Mouse (Mus musculus) left cerebral cortex, adult 2 months (tissue): ENCODE results near the gene Guca2a. TPM values are rescaled to one million over a fixed set of nuclear protein-coding genes. Genes with fewer than 3 reads are reported as not detected.
A peak's percentile ranks its signal among the peaks of the same experiment; 100 is the strongest.

Experiments used
- DNase-seq, 2 experiments: peaks; one replicate each; pipeline ENCODE4 v3.0.0; 2021 to 2022; ENCODE audit warnings: low spot score in 2 of 2, mixed read lengths in 1 of 2; ENCODE audit errors: extremely low spot score in 1 of 2
- H3K27ac ChIP-seq: fragments of 200-600 bp; 2 replicates; pipeline ENCODE4 v1.8.1; 2022
- H3K4me3 ChIP-seq: fragments of 200-600 bp; 2 replicates; pipeline ENCODE4 v1.8.1; 2022
- CTCF ChIP-seq: fragments of 200-600 bp; IDR thresholded peaks from 2 replicates; pipeline ENCODE4 v1.8.1; 2022; ENCODE audit warnings: antibody characterized with exemption, mild to moderate bottlenecking, moderate library complexity
- intact Hi-C: fragments of 180-260 bp; cut with DNase I; formaldehyde crosslinking; loops from one replicate; pipeline ENCODE4 v1.15.1; 2025
- total RNA-seq, 2 experiments: library from RNA; stranded (reverse); gene quantifications; 2 replicates each; pipeline ENCODE4 v1.2.3; 2021

Gene Guca2a
- total RNA-seq, 2 experiments from 2014 or later, result not detected

GRCm38 (mm10) chr4:119658246-119658645 lies 20.7 kb downstream of the Guca2a start:
- DNase-seq, result no peak
- no peak for TF ChIP-seq CTCF
- Histone ChIP-seq H3K4me3 (no peak overlapping the region), H3K27ac (no peak overlapping the region)
- intact Hi-C loops, result no loop called here

DNA sequence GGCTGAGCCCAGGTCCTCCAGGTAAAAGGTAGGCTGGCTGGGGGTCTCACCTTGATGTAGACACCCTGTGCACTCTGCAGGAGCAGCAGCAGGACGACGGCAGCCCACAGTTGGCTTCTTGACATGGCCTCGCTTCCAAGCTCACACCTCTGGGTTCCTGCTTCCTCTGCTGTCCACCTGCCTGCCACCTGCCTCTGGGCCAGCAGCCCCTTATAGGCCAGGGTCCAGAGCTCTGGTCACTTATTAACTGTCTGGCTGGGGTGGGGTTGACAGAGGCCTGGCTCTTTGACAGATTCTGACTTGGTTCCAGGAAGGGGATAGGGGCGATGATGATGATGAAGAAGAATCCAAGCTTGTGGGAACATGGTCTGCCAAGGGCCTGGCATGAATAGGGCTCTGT lies 21.2 kb downstream of the Guca2a start, which contains the start of gene Guca2b:
Gene Guca2b, minus strand, starts transcription at position 224 of the 400 bp plus-strand sequence.
- intact Hi-C loops, result no loop called here
- no peak within 1 kb of the TSS for H3K27ac ChIP-seq
- TF ChIP-seq CTCF, result no peak

GRCm38 (mm10) chr4:119660007-119660406 lies 22.5 kb downstream of the Guca2a start:
- no peak for TF ChIP-seq CTCF
- no peak overlapping the region for H3K4me3 ChIP-seq
- intact Hi-C loops, result loop anchor here (5.0 kb wide), 2 partner anchors 147 to 413 kb away; no protein-coding TSS in a partner anchor
- H3K27ac ChIP-seq, result no peak overlapping the region
- no peak for DNase-seq

More for the DNA sequence above, 21.2 kb downstream of the Guca2a start, which contains the start of gene Guca2b:
- no peak within 1 kb of the TSS for H3K4me3 ChIP-seq
- no peak for DNase-seq

DNA sequence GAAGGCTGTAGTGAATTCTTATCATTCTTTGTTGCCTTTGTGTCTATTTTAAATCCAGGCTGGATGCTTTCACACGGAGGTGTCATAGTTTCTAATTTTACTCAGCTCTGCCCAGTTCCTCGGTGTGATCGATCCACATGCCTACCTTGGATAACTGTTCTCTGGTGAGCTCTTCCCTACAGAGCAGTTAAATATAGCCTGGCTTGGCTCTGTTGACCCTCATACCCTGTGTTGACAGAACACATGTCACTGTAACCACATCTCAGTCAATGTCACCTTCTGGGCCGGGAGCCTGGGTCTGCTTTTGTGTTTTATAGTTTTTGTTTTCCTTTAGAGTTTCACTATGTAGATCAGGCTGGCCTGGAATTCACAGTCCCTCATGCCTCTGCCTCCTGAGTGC lies 24.6 kb downstream of the Guca2a start:
- intact Hi-C loops, result loop anchor here (5.0 kb wide), 2 partner anchors 145 to 415 kb away; no protein-coding TSS in a partner anchor
- no peak overlapping the region for H3K4me3 ChIP-seq
- H3K27ac ChIP-seq, result no peak overlapping the region

DNA sequence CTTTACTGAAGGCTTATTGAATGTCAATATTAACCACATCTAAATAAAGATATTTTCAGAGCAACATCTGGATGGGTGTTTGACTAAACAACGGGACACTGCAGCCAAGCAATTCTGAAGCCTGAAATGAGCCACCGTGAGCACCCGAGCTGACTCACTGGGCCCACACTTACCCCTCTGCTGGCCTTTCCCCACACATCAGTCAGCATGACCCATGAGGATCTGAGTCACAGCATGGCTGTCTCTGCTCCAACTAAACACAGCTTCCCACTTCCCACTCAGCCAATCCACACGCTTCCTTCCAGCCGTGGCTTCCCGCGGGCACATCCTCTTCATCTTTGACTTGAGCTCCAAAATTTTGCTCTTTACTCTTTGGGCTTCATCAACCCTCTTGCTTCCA lies 25.5 kb downstream of the Guca2a start:
- DNase-seq, result peak; percentile 23 to 30
- intact Hi-C loops, result loop anchor here (5.0 kb wide), 2 partner anchors 144 to 416 kb away; no protein-coding TSS in a partner anchor
- H3K27ac ChIP-seq, result no peak overlapping the region
- no peak overlapping the region for H3K4me3 ChIP-seq
- TF ChIP-seq CTCF, result no peak

More for the DNA sequence above, 24.6 kb downstream of the Guca2a start:
- no peak for TF ChIP-seq CTCF
- DNase-seq, result no peak

GRCm38 (mm10) chr4:119663409-119664095 lies 26.0 kb downstream of the Guca2a start:
- Histone ChIP-seq H3K27ac (no peak overlapping the region), H3K4me3 (no peak overlapping the region)
- intact Hi-C loops, result loop anchor here (5.0 kb wide), 2 partner anchors 144 to 416 kb away; no protein-coding TSS in a partner anchor
- DNase-seq, result no peak
- no peak for TF ChIP-seq CTCF

GRCm38 (mm10) chr4:119665166-119665565 lies 27.7 kb downstream of the Guca2a start:
- TF ChIP-seq CTCF, result no peak
- DNase-seq, result no peak
- Histone ChIP-seq H3K27ac (no peak overlapping the region), H3K4me3 (no peak overlapping the region)
- intact Hi-C loops, result no loop called here

DNA sequence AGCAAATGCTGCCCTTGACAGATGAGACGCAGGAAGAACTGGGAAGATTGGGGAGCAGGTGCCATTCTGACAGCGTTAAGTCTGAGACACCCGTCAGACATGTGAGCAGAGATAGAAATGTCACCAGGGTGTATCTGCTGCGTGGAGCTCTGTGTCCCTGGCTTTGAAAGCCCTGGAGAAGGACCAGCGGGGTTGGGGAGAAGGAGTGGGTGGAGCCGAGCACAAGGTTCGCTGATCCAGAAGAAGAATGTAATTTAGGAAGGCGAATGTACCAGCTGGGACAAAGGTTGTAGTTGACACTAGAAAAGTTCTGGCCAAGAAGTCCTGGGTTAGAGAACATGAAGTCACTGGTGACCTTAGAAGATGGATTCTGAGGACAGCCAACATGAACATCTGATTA lies 28.6 kb downstream of the Guca2a start:
- no peak for TF ChIP-seq CTCF
- no peak for DNase-seq
- Histone ChIP-seq H3K27ac (no peak overlapping the region), H3K4me3 (no peak overlapping the region)
- intact Hi-C loops, result loop anchor here (2.0 kb wide), 1 partner anchor 35 kb away; no protein-coding TSS in a partner anchor

DNA sequence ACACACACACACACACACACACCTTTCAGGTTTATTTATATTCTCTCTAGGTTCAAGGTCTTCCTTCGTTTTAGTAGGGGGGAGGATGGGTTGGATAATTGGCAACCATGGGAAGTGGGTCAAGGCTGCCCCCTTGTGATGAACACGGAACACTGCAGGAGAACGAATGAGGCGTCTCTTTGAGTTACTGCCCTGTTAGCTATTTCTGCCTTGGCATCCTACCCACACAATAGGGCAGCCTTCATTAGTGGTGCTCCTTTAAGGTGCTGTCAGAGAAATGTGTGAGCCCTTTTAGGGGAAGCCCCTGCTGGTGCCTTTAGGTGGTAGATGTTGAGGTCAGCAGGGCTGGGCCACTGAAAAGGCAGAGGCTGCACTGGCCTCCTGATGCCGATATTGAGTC lies 29.9 kb downstream of the Guca2a start:
- Histone ChIP-seq H3K27ac (no peak overlapping the region), H3K4me3 (no peak overlapping the region)
- peak in 1 of 2 experiments; percentile 49 for DNase-seq
- TF ChIP-seq CTCF, result peak; percentile 66
- intact Hi-C loops, result loop anchor here (2.0 kb wide), 1 partner anchor 37 kb away; no protein-coding TSS in a partner anchor

GRCm38 (mm10) chr4:119668185-119668584 lies 30.7 kb downstream of the Guca2a start:
- TF ChIP-seq CTCF, result no peak
- DNase-seq, result no peak
- intact Hi-C loops, result no loop called here
- no peak overlapping the region for H3K27ac ChIP-seq
- H3K4me3 ChIP-seq, result no peak overlapping the region

DNA sequence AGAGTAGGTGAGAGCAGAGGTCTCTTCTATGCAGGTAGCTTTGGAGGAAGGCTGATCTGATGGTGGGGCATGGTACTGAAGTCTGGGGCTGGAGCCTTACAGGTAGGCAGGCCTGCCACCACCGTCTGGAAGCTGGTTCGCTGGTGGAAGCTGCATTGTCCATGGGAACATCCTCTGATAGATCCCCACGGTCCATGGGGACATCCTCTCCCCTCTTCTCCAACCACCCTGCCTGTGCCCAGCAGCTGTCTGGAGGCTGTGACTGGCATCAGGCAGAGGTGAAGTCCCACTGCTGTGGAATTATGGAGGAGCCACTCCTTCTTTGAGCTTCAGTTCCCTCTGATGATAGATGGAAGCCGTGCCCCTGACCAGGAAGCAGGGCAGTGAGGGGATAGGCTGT lies 31.1 kb downstream of the Guca2a start:
- intact Hi-C loops, result no loop called here
- no peak for TF ChIP-seq CTCF
- H3K27ac ChIP-seq, result no peak overlapping the region
- no peak for DNase-seq
- H3K4me3 ChIP-seq, result no peak overlapping the region

GRCm38 (mm10) chr4:119669356-119670209 lies 32.1 kb downstream of the Guca2a start:
- no peak for DNase-seq
- intact Hi-C loops, result no loop called here
- TF ChIP-seq CTCF, result no peak
- Histone ChIP-seq H3K27ac (no peak overlapping the region), H3K4me3 (no peak overlapping the region)
